In the genomic region with DNA sequence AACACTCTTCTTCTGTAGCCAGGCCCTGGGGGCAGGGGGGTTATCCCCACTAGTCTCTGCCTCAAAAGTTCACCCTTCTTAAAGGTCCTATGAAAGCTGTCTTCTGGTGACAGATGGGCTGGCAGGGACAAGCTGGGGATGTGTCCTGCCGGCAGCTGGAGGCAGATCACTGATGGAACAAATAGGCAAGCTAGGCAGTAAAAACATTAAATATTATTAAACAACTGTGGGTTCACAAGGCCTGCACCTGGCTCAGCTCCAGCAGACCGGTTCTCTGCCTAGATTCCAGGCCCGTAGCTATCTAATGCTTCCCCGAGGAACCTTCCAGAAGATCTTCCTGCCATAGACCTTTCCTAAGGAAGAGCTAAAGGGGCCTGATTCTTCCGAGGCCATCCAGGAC, we compare ENCODE assay signal across 12 mouse cellular contexts. TPM values are rescaled to one million over a fixed set of nuclear protein-coding genes. Genes with fewer than 3 reads are reported as not detected.
DNase-seq lines count a peak whose midpoint lies in the region; ATAC-seq and TF ChIP-seq lines count a peak whose summit lies in the region.
"Had no signal": no experiment of that assay in that cellular context is flagged by ENCODE, and none has a peak within 500 bp of the region (broad histone marks: within the 10 kb centered on the region; RNA-seq: fewer than 3 reads in every experiment).

No protein-coding gene starts in this region.

- no peaks in the 10 kb centered on the region for H3K9me3 ChIP-seq in intestine, embryonic 14.5 days (ENCODE audit: control insufficient read depth, low read length)
- no peaks in the 10 kb centered on the region for H3K9me3 ChIP-seq in intestine, postnatal 0 days (ENCODE audit: control insufficient read depth)
- H3K9me3 ChIP-seq in limb, embryonic 14.5 days (ENCODE audit: control insufficient read depth, low read length) = no peaks in the 10 kb centered on the region

- H3K4me2 ChIP-seq in intestine, embryonic 14.5 days (ENCODE audit: low read length) = no peak overlapping the region
- H3K4me2 ChIP-seq in intestine, postnatal 0 days (replicated peaks; ENCODE audit: low read depth) = no peak overlapping the region
- no peak overlapping the region for H3K4me2 ChIP-seq in limb, embryonic 14.5 days (replicated peaks; ENCODE audit: low read depth, low read length, severe bottlenecking)

- DNase-seq in intestine, embryonic 14.5 days (ENCODE audit: low spot score) = no peak
- peak; percentile 44 for DNase-seq in adrenal gland, postnatal 14 days
- no peak for DNase-seq in limb, embryonic 14.5 days (ENCODE audit: low spot score)
- peak; percentile 35 for DNase-seq in lung, postnatal 25 days (ENCODE audit: low spot score)
- DNase-seq in left cerebral cortex, adult 8-10 months (ENCODE audit: low spot score in 2 of 2) = no peak
- DNase-seq in urinary bladder, postnatal 4 days (ENCODE audit: low spot score in 2 of 2) = no peak

- peak overlapping the region; percentile 85 for H3K27ac ChIP-seq in intestine, embryonic 14.5 days (ENCODE audit: low read depth)
- H3K27ac ChIP-seq in intestine, postnatal 0 days (ENCODE audit: low read depth, low read length) = no peak overlapping the region
- H3K27ac ChIP-seq in limb, embryonic 14.5 days (replicated peaks; ENCODE audit: low read depth, low read length) = peak overlapping the region; percentile 19; the same call in 1 of the 2 replicates

- peaks cover 28% of the 10 kb centered on the region for H3K4me1 ChIP-seq in intestine, embryonic 14.5 days (replicated peaks; ENCODE audit: control insufficient read depth, insufficient read depth, low read length)
- H3K4me1 ChIP-seq in intestine, postnatal 0 days (replicated peaks; ENCODE audit: control insufficient read depth, insufficient read depth, low read length) = no peaks in the 10 kb centered on the region
- H3K4me1 ChIP-seq in limb, embryonic 14.5 days (ENCODE audit: control insufficient read depth, insufficient read depth, low read length) = peaks cover 27% of the 10 kb centered on the region

- no peak overlapping the region for H3K4me3 ChIP-seq in intestine, embryonic 14.5 days (ENCODE audit: low read depth, low read length)
- H3K4me3 ChIP-seq in intestine, postnatal 0 days (ENCODE audit: low read depth, low read length) = no peak overlapping the region
- H3K4me3 ChIP-seq in limb, embryonic 14.5 days (replicated peaks; ENCODE audit: low read length) = no peak overlapping the region

- H3K36me3 ChIP-seq in intestine, embryonic 14.5 days (ENCODE audit: control insufficient read depth, insufficient read depth, low read length) = no peaks in the 10 kb centered on the region
- no peaks in the 10 kb centered on the region for H3K36me3 ChIP-seq in intestine, postnatal 0 days (ENCODE audit: control insufficient read depth, insufficient read depth)
- no peaks in the 10 kb centered on the region for H3K36me3 ChIP-seq in limb, embryonic 14.5 days (ENCODE audit: control insufficient read depth, insufficient read depth, low read length)

- ATAC-seq in intestine, embryonic 14.5 days (replicated peaks; ENCODE audit: low FRiP score, low TSS enrichment, low read depth) = no peak
- no peak for ATAC-seq in intestine, postnatal 0 days
- ATAC-seq in limb, embryonic 14.5 days (ENCODE audit: low FRiP score, low read depth) = no peak
- ATAC-seq in frontal cortex, adult (ENCODE audit: low TSS enrichment) = no peak
- ATAC-seq: forebrain, embryonic 14.5 days had no signal

- no peak for TF ChIP-seq POLR2A in limb, embryonic 14.5 days (IDR thresholded peaks at IDR 0.05; ENCODE audit: borderline replicate concordance, extremely low read depth, insufficient read depth, insufficient read length)

- H3K27me3 ChIP-seq in intestine, embryonic 14.5 days (replicated peaks; ENCODE audit: control insufficient read depth, insufficient read depth, low read length) = no peaks in the 10 kb centered on the region
- H3K27me3 ChIP-seq in intestine, postnatal 0 days (replicated peaks; ENCODE audit: control insufficient read depth, insufficient read depth, low read length) = no peaks in the 10 kb centered on the region
- no peaks in the 10 kb centered on the region for H3K27me3 ChIP-seq in limb, embryonic 14.5 days (ENCODE audit: control insufficient read depth, insufficient read depth, low read length)

- no peak for TF ChIP-seq CTCF in intestine, postnatal 0 days (IDR thresholded peaks at IDR 0.05; ENCODE audit: low read depth)

- H3K9ac ChIP-seq in intestine, embryonic 14.5 days (ENCODE audit: low read length) = peak overlapping the region; percentile 11; the same call in 1 of the 2 replicates
- H3K9ac ChIP-seq in intestine, postnatal 0 days (ENCODE audit: low read depth, low read length) = no peak overlapping the region
- H3K9ac ChIP-seq in limb, embryonic 14.5 days (ENCODE audit: low read depth, low read length, severe bottlenecking) = no peak overlapping the region

- WGBS in intestine, embryonic 14.5 days = 32% methylated on average over 5 of the region's 5 CpGs
- WGBS in intestine, postnatal 0 days = 49% methylated on average over 5 of the region's 5 CpGs
- 34% methylated on average over 5 of the region's 5 CpGs for WGBS in limb, embryonic 14.5 days

RNA-seq across cellular contexts. Expression of a gene that starts 27.5 kb away (rescaled TPM):
- polyA plus RNA-seq in intestine, embryonic 14.5 days (2014; fragmentation: Nextera tagmentation; extraction: Ambion mirVana) = not detected in 2 replicates
- polyA plus RNA-seq in intestine, postnatal 0 days (2015; fragmentation: Nextera tagmentation; extraction: Ambion mirVana) = not detected in 2 replicates
- 1.0 and 1.4 TPM in 2 replicates for total RNA-seq in adrenal gland, postnatal 14 days (2021)
- 0.20 and 0.55 TPM in 2 replicates for polyA plus RNA-seq in limb, embryonic 14.5 days (2012; rRNA removed)
- polyA plus RNA-seq in limb, embryonic 14.5 days (2014; fragmentation: Nextera tagmentation; extraction: Ambion mirVana) = not detected in 2 replicates
- not detected for total RNA-seq in left cerebral cortex, adult 8-10 months (2022)
- total RNA-seq: hematopoietic stem cell, adult 5-6 weeks; midbrain, postnatal 0 days had no signal
- polyA plus RNA-seq: forebrain, embryonic 14.5 days; limb, embryonic 11.5 days; midbrain, postnatal 0 days had no signal

RNA-seq across cellular contexts. Expression of a gene that starts 52.3 kb away (rescaled TPM):
- polyA plus RNA-seq in intestine, embryonic 14.5 days (2014; fragmentation: Nextera tagmentation; extraction: Ambion mirVana) = not detected in 2 replicates
- not detected in 2 replicates for polyA plus RNA-seq in intestine, postnatal 0 days (2015; fragmentation: Nextera tagmentation; extraction: Ambion mirVana)
- total RNA-seq in adrenal gland, postnatal 14 days (2021) = not detected in 2 replicates
- not detected in 2 replicates for polyA plus RNA-seq in limb, embryonic 14.5 days (2012; rRNA removed)
- not detected in 2 replicates for polyA plus RNA-seq in limb, embryonic 14.5 days (2014; fragmentation: Nextera tagmentation; extraction: Ambion mirVana)
- under 1 TPM in 3 of 4 experiments, not detected in 1; 0.57 to 0.91 (median 0.63) TPM for total RNA-seq in left cerebral cortex, adult 8-10 months (2022)
- total RNA-seq: hematopoietic stem cell, adult 5-6 weeks had no signal
- polyA plus RNA-seq: limb, embryonic 11.5 days had no signal

RNA-seq across cellular contexts. Expression of a gene that starts 56.4 kb away (rescaled TPM):
- 1.2 and 1.3 TPM in 2 replicates for polyA plus RNA-seq in intestine, embryonic 14.5 days (2014; fragmentation: Nextera tagmentation; extraction: Ambion mirVana)
- 0.05 and 0.09 TPM in 2 replicates for polyA plus RNA-seq in intestine, postnatal 0 days (2015; fragmentation: Nextera tagmentation; extraction: Ambion mirVana)
- total RNA-seq in adrenal gland, postnatal 14 days (2021) = 0.07 and 0.08 TPM in 2 replicates
- 1.0 and 1.1 TPM in 2 replicates for polyA plus RNA-seq in limb, embryonic 14.5 days (2012; rRNA removed)
- polyA plus RNA-seq in limb, embryonic 14.5 days (2014; fragmentation: Nextera tagmentation; extraction: Ambion mirVana) = 0.29 and 0.48 TPM in 2 replicates
- total RNA-seq in left cerebral cortex, adult 8-10 months (2022) = 10 to 100 TPM; 16.0 to 20.1 (median 18.2) TPM
- total RNA-seq: hematopoietic stem cell, adult 5-6 weeks had no signal
- polyA plus RNA-seq: limb, embryonic 11.5 days had no signal

Comparison
In these comparisons a context has a peak if more than half of its experiments do, and no peak if none do; other contexts are left out.
1. DNase-seq: peak in adrenal gland, postnatal 14 days (single experiment) and lung, postnatal 25 days (single experiment); none in intestine, embryonic 14.5 days (single experiment), limb, embryonic 14.5 days (single experiment), left cerebral cortex, adult 8-10 months (0 of 2) and urinary bladder, postnatal 4 days (0 of 2).